Mouse (Mus musculus): ENCODE results near the gene Ttc7b. TPM values are rescaled to one million over a fixed set of nuclear protein-coding genes. Genes with fewer than 3 reads are reported as not detected.

Gene Ttc7b
- polyA plus RNA-seq, 1 experiment from 2014 or later, result 16.1 TPM

DNA sequence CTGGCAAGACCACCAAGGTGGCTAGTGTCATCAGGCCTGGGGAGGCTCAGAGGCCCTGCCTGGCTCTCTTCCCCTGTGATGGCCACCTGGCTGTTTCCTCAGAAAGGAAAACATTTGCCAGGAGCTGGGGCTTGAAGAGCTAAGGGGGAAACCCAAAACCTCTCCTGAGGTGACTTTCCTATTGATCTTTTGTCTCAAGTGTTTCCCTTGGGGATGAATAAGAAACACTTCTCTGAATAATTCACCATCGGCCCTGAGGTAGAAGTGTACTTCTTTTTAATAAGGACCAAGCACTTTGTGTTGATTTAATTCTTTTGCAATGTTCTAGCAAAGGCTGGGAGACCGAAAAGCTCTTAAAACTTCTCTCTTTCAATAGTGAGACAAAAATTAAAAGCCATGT lies 197.0 kb downstream of the Ttc7b start:
- H3K27me3 ChIP-seq (ENCODE audit: control insufficient read depth, insufficient read depth, low read length), result no peaks in the 10 kb centered on the region
- no peak overlapping the region for H3K9ac ChIP-seq (ENCODE audit: low read length)
- H3K4me3 ChIP-seq (ENCODE audit: low read depth, low read length), result no peak overlapping the region
- WGBS, result 78% methylated on average over 2 of the region's 2 CpGs
- no peak overlapping the region for H3K27ac ChIP-seq (ENCODE audit: low read depth, low read length)
- H3K4me2 ChIP-seq (ENCODE audit: low read depth), result no peak overlapping the region
- no peaks in the 10 kb centered on the region for H3K9me3 ChIP-seq (ENCODE audit: control insufficient read depth, low read length)
- DNase-seq (ENCODE audit: low spot score), result no peak
- H3K36me3 ChIP-seq (ENCODE audit: control insufficient read depth, insufficient read depth, low read length), result no peaks in the 10 kb centered on the region
- H3K4me1 ChIP-seq (ENCODE audit: control insufficient read depth, insufficient read depth, low read length), result no peaks in the 10 kb centered on the region
- ATAC-seq (ENCODE audit: insufficient read depth, low FRiP score, low TSS enrichment), result no peak

DNA sequence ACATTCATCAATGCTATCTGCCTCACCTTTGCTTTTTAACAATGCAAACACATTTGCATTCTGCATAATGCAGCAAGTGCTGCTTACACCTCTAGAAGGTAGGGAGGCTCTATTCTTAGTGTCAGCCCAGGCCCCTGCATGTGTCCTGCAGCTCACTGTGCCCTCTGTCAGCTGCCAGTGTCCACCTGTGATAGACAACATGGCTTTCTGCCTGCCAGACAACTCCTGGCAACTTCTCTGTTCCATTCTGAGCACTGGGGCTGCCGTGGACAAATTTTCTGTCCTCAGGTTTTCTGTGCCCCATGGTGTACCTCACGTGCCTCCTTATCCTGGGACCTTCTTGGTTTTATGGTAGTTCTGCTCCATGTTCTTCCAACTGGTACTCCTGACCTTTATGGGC lies 198.4 kb downstream of the Ttc7b start:
- Histone ChIP-seq H3K36me3 (ENCODE audit: control insufficient read depth, insufficient read depth, low read length) (no peaks in the 10 kb centered on the region), H3K27me3 (ENCODE audit: control insufficient read depth, insufficient read depth, low read length) (no peaks in the 10 kb centered on the region), H3K9ac (ENCODE audit: low read length) (no peak overlapping the region), H3K4me2 (ENCODE audit: low read depth) (no peak overlapping the region), H3K9me3 (ENCODE audit: control insufficient read depth, low read length) (no peaks in the 10 kb centered on the region), H3K4me3 (ENCODE audit: low read depth, low read length) (no peak overlapping the region), H3K27ac (ENCODE audit: low read depth, low read length) (no peak overlapping the region), H3K4me1 (ENCODE audit: control insufficient read depth, insufficient read depth, low read length) (no peaks in the 10 kb centered on the region)
- 92% methylated on average over 2 of the region's 2 CpGs for WGBS
- ATAC-seq (ENCODE audit: insufficient read depth, low FRiP score, low TSS enrichment) (no peak), DNase-seq (ENCODE audit: low spot score) (no peak)

DNA sequence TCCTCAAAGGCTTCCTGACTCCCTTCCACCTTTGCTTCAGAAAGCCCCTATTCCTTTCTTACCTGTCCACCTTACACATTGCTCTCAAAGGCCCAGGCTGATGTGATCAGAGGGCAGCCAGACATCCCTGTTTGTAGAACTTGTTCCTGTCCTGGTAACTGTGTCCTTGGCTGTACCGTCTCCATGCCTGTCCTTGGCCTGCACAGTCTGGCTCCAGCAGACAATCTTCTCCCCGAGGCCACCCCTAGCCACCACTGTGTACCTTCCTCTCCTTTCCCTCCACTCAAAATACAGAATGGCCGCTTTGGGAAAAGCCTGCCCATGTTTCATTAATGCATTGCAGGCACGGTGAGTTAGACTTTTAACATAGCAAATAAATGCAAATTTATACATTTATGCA lies 199.1 kb downstream of the Ttc7b start:
- ATAC-seq (ENCODE audit: insufficient read depth, low FRiP score, low TSS enrichment), result no peak

DNA sequence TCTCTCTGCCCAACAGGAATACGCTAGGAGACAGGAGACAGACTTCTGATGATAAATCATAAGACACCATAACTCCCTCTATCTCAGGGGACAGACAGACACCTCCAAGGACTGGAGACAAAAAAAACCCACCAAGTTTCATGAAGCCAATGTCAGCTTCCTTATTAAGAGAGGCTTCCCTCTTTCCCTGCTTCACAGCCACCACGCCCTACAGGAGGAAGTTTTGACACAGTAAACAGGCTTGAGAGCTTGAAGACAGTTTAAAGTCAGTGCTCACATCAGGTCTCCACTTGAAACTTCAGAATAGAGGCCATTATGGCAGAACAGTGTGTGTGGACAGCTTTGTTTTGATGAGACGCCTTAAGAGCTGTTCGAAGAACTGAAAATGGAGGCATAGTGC lies 200.9 kb downstream of the Ttc7b start:
- Histone ChIP-seq H3K4me1 (ENCODE audit: control insufficient read depth, insufficient read depth, low read length) (peaks cover 3% of the 10 kb centered on the region; the same call in 1 of the 2 replicates), H3K36me3 (ENCODE audit: control insufficient read depth, insufficient read depth, low read length) (no peaks in the 10 kb centered on the region), H3K27me3 (ENCODE audit: control insufficient read depth, insufficient read depth, low read length) (no peaks in the 10 kb centered on the region), H3K9me3 (ENCODE audit: control insufficient read depth, low read length) (no peaks in the 10 kb centered on the region), H3K9ac (ENCODE audit: low read length) (no peak overlapping the region), H3K4me3 (ENCODE audit: low read depth, low read length) (no peak overlapping the region), H3K27ac (ENCODE audit: low read depth, low read length) (no peak overlapping the region), H3K4me2 (ENCODE audit: low read depth) (no peak overlapping the region)
- ATAC-seq (ENCODE audit: insufficient read depth, low FRiP score, low TSS enrichment), result no peak
- WGBS, result 92% methylated on average over 4 of the region's 4 CpGs
- no peak for DNase-seq (ENCODE audit: low spot score)

More for the DNA sequence above, 199.1 kb downstream of the Ttc7b start:
- DNase-seq (ENCODE audit: low spot score), result no peak
- no peaks in the 10 kb centered on the region for H3K27me3 ChIP-seq (ENCODE audit: control insufficient read depth, insufficient read depth, low read length)
- H3K36me3 ChIP-seq (ENCODE audit: control insufficient read depth, insufficient read depth, low read length), result no peaks in the 10 kb centered on the region
- no peaks in the 10 kb centered on the region for H3K9me3 ChIP-seq (ENCODE audit: control insufficient read depth, low read length)
- no peak overlapping the region for H3K9ac ChIP-seq (ENCODE audit: low read length)
- no peak overlapping the region for H3K27ac ChIP-seq (ENCODE audit: low read depth, low read length)
- H3K4me1 ChIP-seq (ENCODE audit: control insufficient read depth, insufficient read depth, low read length), result no peaks in the 10 kb centered on the region
- H3K4me3 ChIP-seq (ENCODE audit: low read depth, low read length), result no peak overlapping the region
- 81% methylated on average over 4 of the region's 4 CpGs for WGBS
- H3K4me2 ChIP-seq (ENCODE audit: low read depth), result no peak overlapping the region

DNA sequence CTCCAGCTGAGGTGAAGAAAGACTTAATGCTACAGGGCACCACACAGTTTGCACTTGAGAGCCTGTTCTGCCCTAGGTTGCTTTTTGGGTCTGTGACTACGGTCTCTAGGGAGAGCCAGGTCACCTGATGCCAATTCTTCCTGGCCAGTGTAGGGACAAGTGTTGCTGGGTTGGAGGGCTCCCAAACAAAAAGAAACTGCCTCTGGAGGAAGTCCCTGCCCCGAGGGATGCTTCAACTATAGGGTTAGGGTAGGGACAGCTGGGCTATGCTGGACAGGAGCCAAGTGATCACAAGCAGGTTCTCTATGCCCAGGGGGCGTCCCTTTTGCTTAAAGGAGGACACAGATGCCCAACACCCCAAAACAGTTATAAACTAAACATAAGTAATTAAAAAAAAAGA lies 202.7 kb downstream of the Ttc7b start:
- Histone ChIP-seq H3K4me1 (ENCODE audit: control insufficient read depth, insufficient read depth, low read length) (peaks cover 12% of the 10 kb centered on the region), H3K4me2 (ENCODE audit: low read depth) (no peak overlapping the region), H3K4me3 (ENCODE audit: low read depth, low read length) (no peak overlapping the region), H3K27ac (ENCODE audit: low read depth, low read length) (no peak overlapping the region), H3K27me3 (ENCODE audit: control insufficient read depth, insufficient read depth, low read length) (no peaks in the 10 kb centered on the region), H3K36me3 (ENCODE audit: control insufficient read depth, insufficient read depth, low read length) (no peaks in the 10 kb centered on the region), H3K9ac (ENCODE audit: low read length) (no peak overlapping the region), H3K9me3 (ENCODE audit: control insufficient read depth, low read length) (no peaks in the 10 kb centered on the region)
- 75% methylated on average over 3 of the region's 3 CpGs for WGBS
- ATAC-seq (ENCODE audit: insufficient read depth, low FRiP score, low TSS enrichment) (no peak), DNase-seq (ENCODE audit: low spot score) (no peak)

DNA sequence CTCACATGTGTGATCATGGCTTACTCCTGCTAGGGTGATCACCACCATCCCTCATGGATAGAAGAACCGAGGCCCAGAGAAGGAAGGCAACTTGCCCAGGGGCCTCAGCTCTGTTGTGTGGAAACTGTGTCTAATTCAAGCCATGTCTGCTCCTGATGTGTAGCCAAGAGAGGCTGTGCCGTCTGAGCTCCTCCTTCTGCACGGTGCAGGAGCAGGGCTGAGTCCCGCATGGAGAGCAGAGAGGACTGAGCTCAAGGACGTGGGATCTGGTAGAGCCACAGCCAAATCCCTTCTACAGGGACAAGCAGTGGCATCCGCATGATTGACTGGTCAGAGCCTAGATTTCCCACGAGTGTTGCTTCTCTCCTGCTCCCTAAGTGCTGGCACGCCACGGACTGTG lies 204.5 kb downstream of the Ttc7b start:
- Histone ChIP-seq H3K27ac (ENCODE audit: low read depth, low read length) (no peak overlapping the region), H3K9ac (ENCODE audit: low read length) (no peak overlapping the region), H3K27me3 (ENCODE audit: control insufficient read depth, insufficient read depth, low read length) (no peaks in the 10 kb centered on the region), H3K4me1 (ENCODE audit: control insufficient read depth, insufficient read depth, low read length) (peaks cover 12% of the 10 kb centered on the region), H3K4me2 (ENCODE audit: low read depth) (no peak overlapping the region), H3K4me3 (ENCODE audit: low read depth, low read length) (no peak overlapping the region), H3K36me3 (ENCODE audit: control insufficient read depth, insufficient read depth, low read length) (no peaks in the 10 kb centered on the region), H3K9me3 (ENCODE audit: control insufficient read depth, low read length) (no peaks in the 10 kb centered on the region)
- ATAC-seq (ENCODE audit: insufficient read depth, low FRiP score, low TSS enrichment), result no peak
- DNase-seq (ENCODE audit: low spot score), result no peak
- 83% methylated on average over 9 of the region's 9 CpGs for WGBS

DNA sequence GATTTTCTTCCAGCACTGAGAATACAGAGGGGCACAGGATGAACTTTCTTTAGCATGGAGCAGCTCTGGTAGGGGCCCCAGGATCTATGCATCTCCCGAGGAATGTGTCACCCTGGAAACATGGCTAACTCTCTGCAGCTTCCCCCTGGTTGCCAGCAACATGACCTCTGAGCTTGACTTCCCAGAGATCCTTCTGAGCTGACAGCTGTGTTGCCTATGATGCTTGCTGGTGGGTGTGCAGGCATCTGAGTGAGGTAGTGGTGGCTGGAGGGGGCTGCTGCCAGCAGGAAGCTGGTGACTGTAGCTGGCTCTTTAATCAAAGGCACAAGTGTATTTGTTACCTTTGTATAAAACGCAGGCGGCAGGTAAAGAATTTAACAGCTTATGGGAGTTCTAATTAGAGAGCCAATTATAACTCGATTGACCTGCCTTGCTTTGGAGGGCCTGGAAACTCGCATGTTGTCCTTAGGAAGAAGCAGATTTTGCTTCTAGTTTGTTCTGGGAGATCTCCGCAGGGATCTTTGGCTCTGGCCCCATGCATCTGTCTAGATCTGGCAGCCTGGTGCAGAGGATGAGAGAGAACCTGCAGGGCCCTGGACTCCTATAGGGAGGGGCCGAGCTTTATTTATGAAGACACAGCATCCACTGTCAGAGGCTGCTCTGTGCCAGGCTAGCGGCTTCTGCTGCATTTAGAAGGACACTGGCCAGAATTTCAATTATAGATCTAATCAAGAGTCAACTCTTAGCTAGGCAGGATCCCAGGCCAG lies 205.3 kb downstream of the Ttc7b start:
- Histone ChIP-seq H3K9me3 (ENCODE audit: control insufficient read depth, low read length) (no peaks in the 10 kb centered on the region), H3K36me3 (ENCODE audit: control insufficient read depth, insufficient read depth, low read length) (no peaks in the 10 kb centered on the region), H3K27ac (ENCODE audit: low read depth, low read length) (no peak overlapping the region), H3K4me2 (ENCODE audit: low read depth) (no peak overlapping the region), H3K27me3 (ENCODE audit: control insufficient read depth, insufficient read depth, low read length) (no peaks in the 10 kb centered on the region), H3K4me3 (ENCODE audit: low read depth, low read length) (no peak overlapping the region), H3K4me1 (ENCODE audit: control insufficient read depth, insufficient read depth, low read length) (peaks cover 12% of the 10 kb centered on the region), H3K9ac (ENCODE audit: low read length) (no peak overlapping the region)
- ATAC-seq (ENCODE audit: insufficient read depth, low FRiP score, low TSS enrichment) (no peak), DNase-seq (ENCODE audit: low spot score) (no peak)
- 68% methylated on average over 8 of the region's 8 CpGs for WGBS

DNA sequence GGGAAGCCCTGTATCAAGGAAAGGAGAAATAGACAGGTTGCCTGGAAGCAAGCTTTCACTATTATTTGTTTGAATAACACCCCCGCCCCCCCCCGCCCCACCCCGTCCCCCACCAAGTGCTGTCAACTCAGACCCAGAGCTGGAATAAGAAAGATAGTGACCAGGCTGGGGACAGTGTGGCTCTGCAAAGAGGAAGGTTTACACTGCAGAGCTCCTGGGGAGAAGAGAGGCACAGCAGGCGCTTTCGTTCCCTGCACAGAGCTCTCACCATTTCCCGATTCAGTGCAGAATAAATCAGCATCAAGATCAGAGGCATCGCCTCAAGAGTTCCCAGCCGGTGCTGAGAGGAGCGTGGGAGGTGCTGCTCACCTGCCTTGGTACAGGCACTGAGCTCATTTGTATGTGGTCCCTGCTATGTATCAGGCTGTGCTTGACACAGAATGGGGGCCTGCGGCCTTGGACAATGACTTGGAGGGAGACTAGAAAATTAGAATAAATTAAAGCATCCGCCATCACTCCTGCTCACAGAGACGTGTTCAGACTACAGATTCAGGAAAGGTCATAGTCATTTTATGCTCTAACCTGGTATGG lies 206.7 kb downstream of the Ttc7b start:
- ATAC-seq (ENCODE audit: insufficient read depth, low FRiP score, low TSS enrichment), result peak; percentile 58; the same call in 1 of the 2 replicates
- Histone ChIP-seq H3K9ac (ENCODE audit: low read length) (no peak overlapping the region), H3K36me3 (ENCODE audit: control insufficient read depth, insufficient read depth, low read length) (no peaks in the 10 kb centered on the region), H3K4me1 (ENCODE audit: control insufficient read depth, insufficient read depth, low read length) (peaks cover 12% of the 10 kb centered on the region), H3K9me3 (ENCODE audit: control insufficient read depth, low read length) (no peaks in the 10 kb centered on the region), H3K27me3 (ENCODE audit: control insufficient read depth, insufficient read depth, low read length) (no peaks in the 10 kb centered on the region), H3K27ac (ENCODE audit: low read depth, low read length) (peak overlapping the region; percentile 54; the same call in 1 of the 2 replicates), H3K4me2 (ENCODE audit: low read depth) (no peak overlapping the region), H3K4me3 (ENCODE audit: low read depth, low read length) (no peak overlapping the region)
- peak; percentile 33 for DNase-seq (ENCODE audit: low spot score)
- 35% methylated on average over 12 of the region's 12 CpGs for WGBS

DNA sequence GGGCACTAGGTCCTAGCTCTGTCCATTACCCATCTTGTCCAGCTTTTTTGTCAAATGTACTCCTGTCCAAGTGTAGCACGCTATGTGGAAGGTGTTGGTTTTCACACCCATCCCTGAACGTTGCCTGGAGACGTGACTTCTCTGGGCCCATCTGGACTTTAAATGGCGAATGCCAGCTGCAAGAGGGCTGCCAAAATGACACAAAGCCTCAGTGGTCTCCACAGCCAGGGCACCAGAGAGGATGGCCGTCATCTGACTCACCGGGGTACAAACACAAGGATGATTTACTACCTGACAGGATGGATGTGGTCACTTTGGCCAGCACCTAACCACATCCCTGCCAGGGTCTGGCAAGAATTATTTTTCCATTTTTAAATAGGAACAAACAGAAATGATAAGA lies 207.4 kb downstream of the Ttc7b start:
- Histone ChIP-seq H3K27ac (ENCODE audit: low read depth, low read length) (no peak overlapping the region), H3K27me3 (ENCODE audit: control insufficient read depth, insufficient read depth, low read length) (no peaks in the 10 kb centered on the region), H3K4me3 (ENCODE audit: low read depth, low read length) (no peak overlapping the region), H3K9me3 (ENCODE audit: control insufficient read depth, low read length) (no peaks in the 10 kb centered on the region), H3K9ac (ENCODE audit: low read length) (no peak overlapping the region), H3K4me1 (ENCODE audit: control insufficient read depth, insufficient read depth, low read length) (peaks cover 15% of the 10 kb centered on the region), H3K4me2 (ENCODE audit: low read depth) (no peak overlapping the region), H3K36me3 (ENCODE audit: control insufficient read depth, insufficient read depth, low read length) (no peaks in the 10 kb centered on the region)
- 47% methylated on average over 6 of the region's 6 CpGs for WGBS
- ATAC-seq (ENCODE audit: insufficient read depth, low FRiP score, low TSS enrichment), result no peak
- DNase-seq (ENCODE audit: low spot score), result no peak
